Mouse (Mus musculus) testis, adult 2 months (tissue): ENCODE results near the gene Vmn1r211.
"Not testable (repeated sequence)": the region's sequence is repeated elsewhere in the genome, so short reads cannot be mapped to it uniquely, and the experiment has no call there.

ENCODE experiments used
- CTCF ChIP-seq: fragments of 200-500 bp; IDR thresholded peaks from 2 replicates; pipeline ENCODE4 v1.5.1; 2012; ENCODE audit warnings: low read depth, mild to moderate bottlenecking, inconsistent platforms, low read length, moderate library complexity; ENCODE audit not compliant: control insufficient read depth, insufficient read depth, insufficient replicate concordance
- POLR2A ChIP-seq: fragments of 200-500 bp; IDR thresholded peaks from 2 replicates; pipeline ENCODE4 v1.6.1; 2012; ENCODE audit warnings: low read depth, mild to moderate bottlenecking, inconsistent platforms, low read length, moderate library complexity; ENCODE audit not compliant: control insufficient read depth

GRCm38 (mm10) chr13:22844304-22844703 lies 13.1 kb downstream of the Vmn1r211 start:
- not testable (repeated sequence) for TF ChIP-seq CTCF, POLR2A
